Mouse (Mus musculus) c-Kit-negative CD71-positive TER-119-positive erythroid progenitor cells, embryonic 14.5 days (primary cell): ENCODE data around the gene Iqcf6.
"Not testable (repeated sequence)": the region's sequence is repeated elsewhere in the genome, so short reads cannot be mapped to it uniquely, and the experiment has no call there.

ENCODE experiments used
- DNase-seq: peaks from one replicate; pipeline ENCODE4 v3.0.0-alpha.2; 2013; ENCODE audit warnings: low read depth, low spot score

Iqcf6 gene

GRCm38 (mm10) chr9:106626282-106626681, at the start of gene Iqcf6:
Gene Iqcf6 (plus strand): TSS chr9:106626582.
- no peak for DNase-seq

GRCm38 (mm10) chr9:106580016-106580415, 46.4 kb upstream of the Iqcf6 start:
- no peak for DNase-seq

GRCm38 (mm10) chr9:106582552-106582951, 43.8 kb upstream of the Iqcf6 start:
- no peak for DNase-seq

GRCm38 (mm10) chr9:106592158-106592557, 34.2 kb upstream of the Iqcf6 start:
- no peak for DNase-seq

GRCm38 (mm10) chr9:106595402-106595801, 31.0 kb upstream of the Iqcf6 start:
- DNase-seq, result not testable (repeated sequence)

DNA sequence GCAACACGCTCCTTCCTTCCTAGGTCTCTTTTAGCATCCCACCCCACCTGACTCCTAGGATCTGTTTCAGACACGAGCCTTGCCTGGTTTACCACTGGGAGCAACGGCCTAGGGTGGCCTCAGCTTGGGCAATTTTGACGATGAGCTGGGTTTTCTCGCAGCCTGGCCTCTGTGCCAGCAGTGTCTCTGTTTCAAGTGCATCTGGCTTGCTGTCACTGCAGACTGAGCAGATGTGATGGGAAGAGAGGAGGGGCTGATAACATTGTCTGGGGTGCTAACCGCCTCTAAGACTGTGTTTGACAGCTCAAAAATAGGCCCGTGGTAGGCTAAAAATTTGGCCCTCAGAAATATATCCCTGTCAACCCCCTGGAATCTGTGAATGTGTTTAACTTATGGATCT, 30.5 kb upstream of the Iqcf6 start:
- DNase-seq, result no peak

DNA sequence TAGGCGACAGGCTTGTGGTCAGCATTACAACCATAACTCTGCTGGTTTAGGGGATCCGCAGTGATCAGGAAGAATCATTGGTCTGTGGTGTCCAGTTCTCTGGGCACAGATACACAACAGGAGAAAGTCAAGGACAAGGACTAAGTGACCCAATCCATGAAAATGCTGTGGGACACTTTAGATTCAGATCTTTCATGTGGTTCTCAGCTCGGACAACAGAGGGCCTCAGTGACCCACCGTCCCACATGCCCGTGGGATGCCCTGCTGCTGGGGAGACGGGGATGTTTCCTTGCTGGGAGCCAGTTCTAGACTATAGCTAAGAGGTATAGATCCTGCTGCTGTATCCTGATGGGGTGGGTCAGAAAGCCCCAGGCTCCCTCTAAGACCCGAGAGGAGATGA, 27.9 kb upstream of the Iqcf6 start:
- DNase-seq, result no peak

DNA sequence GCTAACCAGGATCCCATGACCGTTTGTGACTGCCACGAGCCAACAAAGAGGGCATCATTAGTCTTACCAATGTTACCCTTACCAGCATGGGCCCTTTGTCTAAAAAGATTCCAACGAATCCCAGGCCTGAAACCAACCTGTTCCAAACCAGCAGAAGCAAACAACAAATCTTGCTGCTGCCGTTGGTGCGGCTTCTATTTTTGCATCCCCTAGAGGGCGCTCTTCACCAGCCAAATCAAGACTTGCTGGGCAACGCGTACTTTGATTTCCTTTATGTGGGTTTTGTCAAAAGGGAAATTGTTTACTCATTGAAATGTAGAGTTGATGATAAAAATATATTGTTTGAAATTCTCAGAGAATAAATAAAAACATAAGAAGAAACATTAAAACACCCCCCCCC, 25.8 kb upstream of the Iqcf6 start:
- DNase-seq, result peak; percentile 4

GRCm38 (mm10) chr9:106610727-106611126, 15.7 kb upstream of the Iqcf6 start:
- DNase-seq, result no peak

DNA sequence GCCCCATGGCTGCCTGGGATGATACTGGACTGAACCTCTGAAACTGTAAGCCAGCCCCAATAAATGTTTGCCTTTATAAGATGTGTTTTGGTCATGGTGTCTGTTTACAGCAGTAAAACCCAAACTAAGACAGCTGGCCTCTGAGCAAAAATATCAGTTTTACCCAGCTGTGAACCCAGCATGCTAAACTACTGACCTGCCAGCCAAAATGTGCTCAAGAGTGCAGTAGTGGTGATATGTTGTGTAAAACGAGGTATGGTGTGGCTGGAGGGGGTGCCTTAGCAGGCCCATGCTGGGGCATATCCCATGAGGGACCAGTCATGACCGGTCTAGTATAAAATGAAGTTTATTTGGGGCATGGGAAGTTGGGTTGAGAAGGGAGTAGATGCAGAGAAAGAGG, 12.4 kb upstream of the Iqcf6 start:
- DNase-seq, result no peak

- no peak for DNase-seq
These were observed 11.8 kb upstream of the Iqcf6 start for GRCm38 (mm10) chr9:106614616-106615015.

GRCm38 (mm10) chr9:106616306-106616705, 10.1 kb upstream of the Iqcf6 start:
- no peak for DNase-seq

GRCm38 (mm10) chr9:106617496-106617895, 8.9 kb upstream of the Iqcf6 start:
- no peak for DNase-seq

- DNase-seq, result not testable (repeated sequence)
These were observed 1.4 kb downstream of the Iqcf6 start for GRCm38 (mm10) chr9:106627796-106628195.

- DNase-seq, result no peak
These were observed 5.8 kb downstream of the Iqcf6 start for GRCm38 (mm10) chr9:106632185-106632584.

- no peak for DNase-seq
These were observed 11.8 kb downstream of the Iqcf6 start for GRCm38 (mm10) chr9:106638154-106638553.

- no peak for DNase-seq
These were observed 15.0 kb downstream of the Iqcf6 start for GRCm38 (mm10) chr9:106641346-106641745.

DNA sequence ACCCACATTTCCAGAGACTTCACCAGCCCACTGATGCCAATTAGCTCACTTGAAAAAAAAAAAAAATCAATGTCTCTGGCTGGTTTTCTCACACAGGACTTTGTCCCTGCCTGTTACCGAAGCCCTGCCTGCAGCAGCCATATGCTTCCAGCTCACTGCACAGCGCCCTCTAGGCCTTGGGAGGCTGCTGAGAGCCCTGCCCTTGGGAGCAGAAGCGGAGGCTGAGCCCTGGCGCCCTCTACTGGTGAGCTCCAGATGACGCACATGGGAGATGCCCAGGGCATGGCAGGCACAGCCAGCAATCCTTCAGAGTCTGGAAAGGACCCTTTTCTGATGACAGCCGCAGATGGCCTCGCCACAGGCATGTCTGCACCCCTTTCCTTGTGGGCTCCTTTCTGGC, 16.7 kb downstream of the Iqcf6 start:
- peak; percentile 25 for DNase-seq

GRCm38 (mm10) chr9:106643787-106644186, 17.4 kb downstream of the Iqcf6 start:
- DNase-seq, result no peak

DNA sequence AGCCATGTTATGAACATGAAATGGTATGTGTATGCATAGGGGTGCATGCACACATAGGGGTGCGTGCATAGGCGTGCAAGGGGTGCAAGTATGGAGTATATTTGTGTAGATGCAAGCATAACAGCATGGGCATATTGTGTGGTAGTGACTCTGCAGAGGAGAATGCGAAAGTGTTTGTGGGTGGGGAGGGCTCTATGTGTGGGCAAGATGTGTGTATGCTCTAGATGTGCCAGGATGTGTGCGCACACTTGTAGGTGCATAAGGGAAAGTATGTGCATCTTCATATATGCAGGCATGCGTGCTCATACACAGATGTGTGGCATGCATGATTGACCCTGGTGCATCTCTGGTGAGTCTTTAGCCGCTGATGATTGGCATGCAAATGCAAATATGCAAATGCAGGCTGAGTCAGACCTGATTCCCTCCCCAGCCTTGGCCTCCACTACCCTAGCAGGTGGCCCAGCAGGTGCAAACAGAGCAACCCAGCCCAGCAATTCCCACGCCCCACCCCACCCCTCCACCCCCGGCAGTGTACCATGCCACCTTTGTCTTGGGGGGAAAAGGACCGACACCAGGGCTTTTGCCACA, 19.4 kb downstream of the Iqcf6 start:
- no peak for DNase-seq

GRCm38 (mm10) chr9:106647226-106647625, 20.8 kb downstream of the Iqcf6 start:
- no peak for DNase-seq

- DNase-seq, result no peak
These were observed 26.3 kb downstream of the Iqcf6 start for GRCm38 (mm10) chr9:106652720-106653119.

DNA sequence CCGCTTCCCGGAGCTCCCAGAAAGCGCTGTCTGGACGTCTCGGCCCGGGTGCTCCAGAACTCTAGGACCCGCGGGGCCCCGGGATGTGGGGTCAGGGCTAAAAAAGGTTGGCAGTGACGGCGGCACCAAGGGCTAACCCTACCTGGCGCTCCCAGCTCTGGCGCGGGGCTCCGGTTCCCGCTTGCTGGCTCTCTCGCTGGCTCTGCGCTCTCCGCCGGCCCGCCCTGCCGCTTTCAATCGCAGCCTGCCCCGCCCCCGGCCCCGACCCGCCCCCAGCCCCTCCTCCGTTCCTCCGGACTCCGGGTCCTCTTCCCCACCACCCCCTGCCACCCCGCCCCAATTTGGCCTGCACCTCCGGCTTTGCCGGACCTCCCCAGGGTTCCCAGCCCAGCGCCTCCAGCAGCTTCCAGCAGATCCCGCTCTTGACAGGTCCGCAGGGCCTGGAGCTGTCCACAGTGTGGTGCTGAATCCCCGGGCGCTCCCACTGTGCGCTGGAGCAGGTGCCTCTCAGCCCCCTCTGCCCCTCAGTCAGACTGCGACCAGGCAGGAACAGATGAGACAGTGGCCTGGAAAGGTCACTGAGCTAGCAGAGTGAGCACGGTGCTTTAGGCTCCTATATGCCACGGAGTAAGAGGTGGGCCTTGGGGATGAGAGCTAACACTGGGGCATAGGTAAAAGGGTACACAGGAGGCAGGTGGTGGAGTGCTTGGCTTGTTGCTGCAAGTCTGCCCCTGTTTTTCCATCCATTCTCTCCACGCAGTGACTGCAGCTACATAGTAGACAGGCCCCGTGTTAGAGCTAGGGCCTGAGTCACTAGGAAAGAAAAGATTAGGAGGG, 29.7 kb downstream of the Iqcf6 start, which contains the start of gene Grm2:
Gene Grm2 (minus strand): TSS at position 199 of the 837 bp plus-strand sequence.
- no peak for DNase-seq
